Mouse (Mus musculus) urinary bladder, postnatal 14 days (tissue): Measurements from ENCODE around the gene Rps18.
"Not testable (repeated sequence)": the region's sequence is repeated elsewhere in the genome, so short reads cannot be mapped to it uniquely, and the experiment has no call there.

ENCODE experiments used
- DNase-seq: peaks from one replicate; pipeline ENCODE4 v3.0.0; 2021; ENCODE audit warnings: low spot score

Gene Rps18

DNA sequence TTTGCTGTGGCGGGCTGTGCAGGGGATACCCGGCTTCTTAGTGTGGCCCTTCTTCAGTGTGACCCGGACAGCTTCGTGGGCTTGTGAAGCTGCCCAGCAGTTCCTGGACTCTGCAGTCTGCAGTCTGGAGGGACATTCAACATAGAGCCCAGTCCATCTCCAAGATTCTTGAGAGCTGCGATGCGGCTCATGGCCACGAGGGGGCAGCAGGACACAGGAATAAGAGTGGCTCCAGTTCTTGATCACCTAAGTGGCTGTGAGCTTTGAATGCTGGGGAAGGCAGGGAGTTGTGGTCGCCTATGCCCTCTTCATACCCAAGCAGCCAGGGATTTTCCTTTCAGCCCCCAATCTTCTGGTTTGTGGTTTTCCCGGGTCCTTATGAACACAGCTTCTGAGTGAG, 12.7 kb upstream of the Rps18 start:
- DNase-seq, result peak; percentile 75

DNA sequence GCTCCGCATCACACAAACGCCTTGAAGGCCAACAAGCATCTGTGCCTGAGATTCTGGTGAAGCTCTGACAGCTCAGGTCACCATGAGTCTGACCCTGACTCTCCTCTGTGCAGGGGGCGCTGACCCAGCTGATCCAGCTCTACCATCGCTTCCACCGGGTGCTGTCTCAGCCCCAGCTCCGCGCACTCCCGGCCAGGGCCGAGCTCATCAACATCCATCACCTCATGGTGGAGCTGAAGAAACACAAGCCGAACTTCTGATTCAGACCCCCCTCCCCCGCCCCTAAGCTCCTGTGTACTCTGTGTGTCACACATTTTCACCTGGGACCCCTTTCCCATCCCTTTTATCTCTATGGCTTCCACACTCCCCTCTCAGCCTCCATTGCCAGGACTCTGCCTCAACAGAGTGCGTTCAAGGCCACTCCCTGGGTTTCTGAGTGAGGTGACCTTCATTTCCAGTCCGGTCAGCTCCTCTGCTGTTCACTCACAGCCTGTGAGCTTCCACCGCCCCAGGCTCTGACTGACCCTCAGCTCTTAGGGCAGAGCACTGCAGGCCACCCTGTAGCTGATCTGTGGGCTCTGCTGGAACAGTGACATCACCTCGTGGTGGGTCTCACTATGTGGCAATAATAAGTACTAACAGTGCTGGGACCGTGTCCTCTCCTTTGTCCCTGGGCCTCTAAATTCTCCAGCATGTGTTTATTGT, 10.2 kb upstream of the Rps18 start:
- no peak for DNase-seq

DNA sequence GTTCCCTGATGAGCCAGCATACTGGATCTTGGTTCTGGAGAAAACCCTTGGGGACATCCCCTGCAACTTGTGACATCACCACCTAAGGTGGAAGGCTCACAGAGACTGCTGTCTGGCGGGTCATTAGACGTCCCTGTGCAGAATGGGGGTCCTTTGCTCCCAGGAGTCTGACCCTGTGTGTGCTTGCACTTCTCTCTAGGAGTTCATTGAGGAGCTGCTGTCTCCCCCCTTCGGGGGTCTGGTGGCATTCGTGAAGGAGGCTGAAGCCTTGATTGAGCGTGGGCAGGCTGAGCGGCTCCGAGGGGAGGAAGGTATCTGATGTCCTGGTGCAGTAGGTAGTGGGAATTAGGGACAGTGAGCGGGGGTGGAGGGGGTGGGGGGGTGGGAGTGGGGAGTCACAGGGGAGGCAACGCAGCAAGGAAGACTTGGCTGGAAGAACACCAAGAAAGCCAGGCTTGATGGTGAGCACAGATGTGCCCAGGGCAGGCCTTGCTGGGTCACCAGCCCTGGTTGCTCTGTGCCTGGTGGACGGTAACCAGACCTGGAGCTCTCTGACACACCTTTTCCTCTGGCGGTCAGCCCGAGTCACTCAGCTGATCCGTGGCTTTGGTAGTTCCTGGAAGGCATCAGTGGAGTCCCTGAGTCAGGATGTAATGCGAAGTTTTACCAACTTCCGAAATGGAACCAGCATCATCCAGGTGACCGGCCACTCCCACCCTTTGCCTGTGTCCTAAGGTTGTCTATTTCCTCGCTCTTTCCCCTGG, 9.5 kb upstream of the Rps18 start:
- DNase-seq, result no peak

DNA sequence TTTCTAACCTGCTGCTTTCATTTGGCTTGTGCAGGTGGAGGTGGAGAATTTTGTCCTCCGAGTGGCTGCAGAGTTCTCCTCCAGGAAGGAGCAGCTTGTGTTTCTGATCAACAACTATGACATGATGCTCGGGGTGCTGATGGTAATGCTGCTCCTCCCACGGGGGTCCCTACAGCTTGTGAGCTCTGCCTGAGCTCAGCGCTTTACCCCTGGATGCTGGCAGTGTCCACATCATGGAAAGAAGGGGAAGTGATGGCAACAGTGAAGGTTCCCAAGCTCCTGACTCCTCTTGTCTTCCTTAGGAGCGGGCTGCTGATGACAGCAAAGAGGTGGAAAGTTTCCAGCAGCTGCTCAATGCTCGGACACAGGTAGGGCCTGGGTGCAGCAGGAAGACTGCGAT, 7.1 kb upstream of the Rps18 start:
- DNase-seq, result no peak

DNA sequence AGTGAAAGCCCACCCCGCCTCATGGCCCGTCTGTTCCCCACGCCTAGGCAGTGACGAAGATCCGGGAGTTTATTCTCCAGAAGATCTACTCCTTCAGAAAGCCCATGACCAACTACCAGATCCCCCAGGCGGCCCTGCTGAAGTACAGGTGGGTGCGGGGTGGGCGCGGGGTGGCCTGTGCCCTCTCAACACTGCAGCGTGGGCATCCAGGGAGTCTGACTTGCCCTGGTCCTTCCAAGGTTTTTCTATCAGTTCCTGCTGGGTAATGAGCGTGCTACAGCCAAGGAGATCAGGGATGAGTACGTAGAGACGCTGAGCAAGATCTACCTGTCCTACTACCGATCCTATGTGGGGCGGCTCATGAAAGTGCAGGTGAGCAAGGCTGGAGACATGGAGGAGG, 4.1 kb upstream of the Rps18 start:
- no peak for DNase-seq

DNA sequence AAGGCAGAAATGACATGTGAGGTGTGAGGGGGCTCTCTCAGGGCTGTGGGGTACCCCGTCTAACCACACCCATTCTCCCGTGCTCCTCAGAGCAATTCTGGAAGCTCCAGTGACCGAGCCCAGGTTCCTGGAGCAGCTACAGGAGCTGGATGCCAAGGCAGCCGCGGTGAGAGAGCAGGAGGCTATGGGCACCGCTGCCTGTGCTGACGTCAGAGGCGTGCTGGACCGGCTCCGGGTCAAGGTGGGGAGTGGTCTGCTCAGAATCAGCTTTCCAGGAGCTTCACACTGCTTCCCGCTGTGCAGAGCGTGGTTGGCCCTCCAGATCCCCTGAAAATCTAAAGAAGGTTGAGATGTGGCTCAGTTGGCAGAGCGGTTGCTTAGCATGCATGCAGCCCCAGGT, 3.3 kb upstream of the Rps18 start:
- no peak for DNase-seq

DNA sequence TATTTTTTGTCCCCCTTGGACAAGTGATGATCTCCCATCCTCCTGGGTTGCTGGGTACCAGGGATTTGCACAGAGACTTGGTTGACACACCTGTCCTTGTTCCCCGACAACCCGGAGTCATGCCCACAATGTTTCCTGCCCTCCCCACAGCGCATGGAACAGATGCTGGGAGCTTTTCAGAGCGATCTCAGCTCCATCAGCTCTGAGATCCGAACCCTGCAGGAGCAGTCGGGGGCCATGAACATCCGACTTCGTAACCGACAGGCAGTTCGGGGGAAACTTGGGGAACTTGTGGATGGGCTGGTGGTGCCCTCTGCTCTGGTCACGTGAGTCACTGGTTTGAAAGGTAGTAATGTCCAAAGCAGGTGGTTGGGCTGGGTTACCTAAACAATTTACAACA, 2.6 kb upstream of the Rps18 start:
- no peak for DNase-seq

DNA sequence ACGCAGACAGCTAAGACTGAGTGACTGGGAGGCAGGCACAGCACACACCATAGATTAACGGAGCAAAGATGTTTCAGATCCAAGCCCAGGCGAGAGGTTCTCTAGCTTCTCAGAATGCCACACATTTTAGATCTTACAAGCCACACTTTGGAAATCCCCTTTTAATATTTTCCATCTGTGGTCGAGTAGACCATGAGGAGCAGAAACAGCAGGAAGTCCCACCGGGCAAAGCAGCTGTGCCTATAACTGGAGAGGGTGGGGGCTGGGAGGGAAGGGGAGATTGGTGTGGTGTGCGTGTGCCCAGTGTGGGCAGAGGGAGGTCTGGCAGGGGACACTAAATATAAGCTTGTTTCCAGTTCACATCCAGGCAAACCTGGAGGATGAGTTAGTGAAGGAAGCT, 1.7 kb upstream of the Rps18 start:
- DNase-seq, result no peak

DNA sequence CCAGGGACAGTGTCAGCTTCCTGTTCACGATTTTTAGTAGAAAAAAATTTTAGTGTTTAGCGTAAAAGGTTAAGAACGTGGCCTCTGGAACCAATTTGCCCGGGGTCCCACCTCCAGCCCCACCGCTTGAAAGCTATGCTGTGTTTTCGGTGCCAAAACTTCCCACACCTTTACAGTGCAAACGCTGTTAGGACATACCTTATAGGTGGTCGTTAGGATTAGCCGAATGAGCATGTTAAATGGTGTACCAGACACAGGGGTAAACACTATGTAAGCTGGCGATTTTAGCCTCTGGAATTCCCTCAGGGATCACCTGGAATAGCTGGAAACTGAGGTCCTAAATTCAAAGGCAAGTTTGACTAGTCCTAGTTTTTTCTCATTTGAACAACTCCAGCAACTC, 535 bp upstream of the Rps18 start:
- DNase-seq, result no peak

DNA sequence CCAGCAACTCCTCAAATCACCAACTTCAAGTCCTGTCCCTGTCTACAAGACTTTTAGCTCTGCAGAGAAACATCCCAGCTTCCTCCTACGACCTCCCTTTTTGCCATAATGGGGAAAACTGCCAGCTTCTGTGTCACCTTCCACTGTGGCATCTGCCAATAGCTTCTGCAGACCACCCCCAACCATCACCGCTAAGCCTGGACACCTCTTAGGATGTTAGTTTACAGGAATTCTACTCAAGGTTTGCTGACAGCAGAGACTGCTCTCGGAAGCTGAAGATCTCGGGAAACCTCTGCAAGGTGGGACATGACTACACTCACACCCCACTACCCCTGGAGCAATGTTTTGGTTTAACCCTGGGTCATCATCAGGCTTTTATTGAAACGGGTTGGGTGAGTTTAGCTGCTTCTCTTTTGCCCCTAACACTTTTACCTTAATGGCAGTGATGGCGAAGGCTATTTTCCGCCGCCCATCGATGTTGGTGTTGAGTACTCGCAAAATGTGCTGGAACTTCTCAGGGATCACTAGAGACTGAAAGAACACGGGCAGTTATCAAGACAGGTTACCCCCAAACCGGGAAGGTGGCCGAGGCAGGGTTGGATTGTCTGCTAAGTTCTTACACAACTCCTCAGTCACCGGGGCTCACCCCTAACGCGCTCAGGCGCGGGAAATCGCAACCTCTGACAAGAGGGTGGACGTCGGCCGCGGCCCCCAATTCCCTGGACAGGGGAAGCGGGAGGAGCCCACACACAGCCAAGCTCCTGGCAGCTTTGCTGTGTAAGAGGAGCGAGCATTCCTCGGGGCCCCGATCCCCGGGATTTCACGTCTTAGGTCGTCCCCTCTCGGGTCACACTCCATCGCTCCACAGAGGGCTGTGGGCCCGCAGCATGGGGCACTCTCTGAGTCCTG, 901 bp downstream of the Rps18 start:
- DNase-seq, result no peak

DNA sequence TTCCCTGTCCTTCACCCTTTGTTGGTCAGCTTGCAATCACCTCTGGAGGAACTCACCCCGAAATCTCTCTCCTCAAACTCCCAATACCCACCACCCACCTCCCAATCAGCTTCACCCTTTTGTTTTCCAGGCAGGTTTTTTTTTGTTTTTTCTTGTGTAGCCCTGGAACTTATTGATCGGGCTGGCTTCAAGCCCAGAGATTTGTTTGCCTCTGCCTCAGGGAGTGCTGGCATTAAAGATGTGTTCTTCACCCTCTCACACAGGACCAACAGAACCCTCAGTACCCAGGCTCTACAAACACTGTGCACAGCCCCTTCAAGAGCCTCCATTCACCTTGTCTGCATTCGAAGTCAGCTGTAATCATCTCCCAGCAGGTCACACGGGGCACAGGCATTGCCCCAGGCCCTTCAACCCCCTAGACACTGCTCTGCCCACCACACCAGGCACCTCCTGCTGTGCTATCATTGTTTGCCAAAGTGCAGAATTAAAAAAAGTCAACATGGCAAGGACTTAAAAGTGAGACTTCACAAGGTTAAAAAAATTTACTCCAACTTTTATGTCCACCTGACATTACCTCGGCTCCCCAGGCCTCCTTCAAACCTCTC, 1.7 kb downstream of the Rps18 start:
- no peak for DNase-seq

DNA sequence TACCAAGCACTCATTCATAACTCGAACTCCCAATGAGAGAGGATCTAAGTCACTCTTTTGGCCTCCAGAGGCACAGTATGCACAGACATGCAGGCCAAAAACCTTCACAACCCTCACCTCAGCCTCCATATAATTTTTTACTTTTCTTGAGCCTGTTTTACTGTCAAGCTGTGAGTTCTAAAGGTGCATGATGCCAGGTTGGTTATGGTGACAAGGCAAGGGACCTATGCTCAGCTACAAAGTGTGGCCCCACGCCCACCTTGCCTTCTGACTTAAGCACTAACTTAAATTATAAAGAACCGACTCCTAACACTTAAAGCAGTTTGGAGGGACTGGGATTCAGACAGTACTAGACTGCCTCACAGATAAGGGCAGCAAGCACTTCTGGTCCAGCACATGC, 2.5 kb downstream of the Rps18 start:
- DNase-seq, result no peak

DNA sequence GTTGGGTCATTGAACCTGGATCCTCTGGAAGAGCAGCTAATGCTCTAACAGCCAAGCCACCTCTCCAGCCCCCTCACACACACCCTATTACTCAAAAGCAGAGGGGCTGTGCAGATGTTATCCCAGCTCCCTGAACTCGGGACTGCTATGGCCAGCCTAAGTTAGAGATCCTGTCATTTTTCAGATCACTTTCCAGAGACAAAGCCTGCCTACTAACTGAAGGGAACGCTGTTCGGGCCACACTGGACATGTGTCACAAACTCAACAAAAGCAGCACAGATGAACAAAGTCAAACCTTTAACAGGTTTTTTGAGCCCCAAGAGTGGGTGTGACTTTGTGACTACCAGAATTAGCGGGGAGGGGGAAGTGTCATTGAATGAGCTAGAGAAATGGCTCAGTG, 2.9 kb downstream of the Rps18 start:
- DNase-seq, result no peak

DNA sequence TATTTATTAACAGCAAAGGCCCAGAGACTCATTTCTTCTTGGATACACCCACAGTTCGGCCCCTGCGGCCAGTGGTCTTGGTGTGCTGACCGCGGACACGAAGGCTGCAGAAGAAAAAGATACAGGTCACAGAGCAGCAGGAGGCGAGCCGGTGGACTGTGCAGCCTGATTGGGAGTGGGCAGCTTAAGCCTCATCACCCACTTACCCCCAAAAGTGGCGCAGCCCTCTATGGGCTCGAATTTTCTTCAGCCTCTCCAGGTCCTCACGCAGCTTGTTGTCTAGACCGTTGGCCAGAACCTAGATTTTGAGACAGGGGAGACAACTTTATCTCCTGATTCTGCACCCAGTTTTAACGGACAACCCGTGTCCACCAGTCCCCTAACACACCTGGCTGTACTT, 3.8 kb downstream of the Rps18 start:
- not testable (repeated sequence) for DNase-seq

DNA sequence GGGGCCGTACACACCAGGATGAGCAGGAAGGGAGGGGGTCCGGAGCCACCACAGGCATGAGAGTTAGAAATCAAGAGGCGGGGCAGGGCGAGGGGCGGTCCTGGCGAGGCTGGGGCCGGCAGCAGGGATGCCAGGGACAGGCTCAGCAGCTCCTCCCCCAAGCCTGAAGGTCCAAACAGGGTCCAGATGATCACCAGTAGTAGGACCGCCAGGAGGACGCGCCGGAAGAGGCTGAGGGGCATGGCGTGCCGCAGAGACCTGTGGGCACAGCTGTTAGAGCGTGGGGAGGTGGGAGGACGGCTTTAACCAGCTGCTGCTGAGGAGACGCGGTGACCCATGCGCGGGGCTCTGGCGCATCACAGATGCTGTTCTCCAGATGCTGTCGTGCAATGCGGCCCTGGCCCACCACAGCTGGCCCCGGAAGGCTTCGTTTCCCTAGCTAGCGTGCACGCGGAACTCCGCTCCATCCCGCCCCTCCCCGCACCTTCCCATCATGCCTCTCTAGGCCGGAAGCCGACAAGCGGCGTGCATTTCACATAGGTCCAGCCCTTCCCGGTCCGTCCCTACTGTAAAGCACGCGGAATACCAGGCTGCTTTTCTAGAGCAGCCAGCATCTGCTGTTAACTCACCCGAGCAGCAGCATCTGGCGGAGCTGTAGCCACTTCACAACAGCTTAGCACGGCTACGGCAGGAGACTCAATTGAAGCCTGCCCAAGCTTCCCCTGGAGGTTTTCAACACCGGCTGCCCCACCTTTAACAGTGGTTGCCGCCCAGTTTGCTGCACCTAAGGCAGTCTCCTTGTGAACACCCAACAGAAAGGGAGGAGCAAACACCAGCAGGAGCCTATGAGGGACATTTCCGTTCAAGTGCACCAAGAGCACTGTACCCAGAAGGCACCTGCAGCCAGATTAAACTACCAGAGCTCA, 4.5 kb downstream of the Rps18 start, which contains the start of gene B3galt4:
Gene B3galt4 (minus strand): TSS at position 468 of the 926 bp plus-strand sequence.
- DNase-seq, result peak; percentile 83

DNA sequence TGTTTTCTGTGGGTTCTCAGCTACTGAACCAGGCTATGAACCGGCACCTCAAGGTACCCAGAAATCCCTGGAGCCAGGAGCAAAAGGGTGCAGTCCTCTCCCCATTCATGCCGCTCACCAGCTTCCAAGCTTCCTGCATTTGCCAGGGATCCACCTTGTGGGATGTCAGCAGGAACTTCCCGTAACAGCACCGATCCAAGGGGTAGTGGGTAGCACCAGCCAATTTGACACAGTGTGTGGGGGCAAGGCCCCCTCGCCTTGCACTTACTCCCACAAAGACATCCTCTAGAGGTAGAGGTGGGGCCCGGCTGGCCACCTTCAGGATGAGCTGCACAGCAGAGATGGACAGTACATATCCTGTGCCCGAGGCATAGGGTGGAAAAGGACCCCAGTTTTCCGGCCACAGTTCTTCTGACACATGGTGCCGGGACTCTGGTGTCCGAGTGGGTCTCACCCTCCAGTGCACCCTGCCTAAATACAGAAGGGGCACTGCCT, 5.6 kb downstream of the Rps18 start:
- no peak for DNase-seq

DNA sequence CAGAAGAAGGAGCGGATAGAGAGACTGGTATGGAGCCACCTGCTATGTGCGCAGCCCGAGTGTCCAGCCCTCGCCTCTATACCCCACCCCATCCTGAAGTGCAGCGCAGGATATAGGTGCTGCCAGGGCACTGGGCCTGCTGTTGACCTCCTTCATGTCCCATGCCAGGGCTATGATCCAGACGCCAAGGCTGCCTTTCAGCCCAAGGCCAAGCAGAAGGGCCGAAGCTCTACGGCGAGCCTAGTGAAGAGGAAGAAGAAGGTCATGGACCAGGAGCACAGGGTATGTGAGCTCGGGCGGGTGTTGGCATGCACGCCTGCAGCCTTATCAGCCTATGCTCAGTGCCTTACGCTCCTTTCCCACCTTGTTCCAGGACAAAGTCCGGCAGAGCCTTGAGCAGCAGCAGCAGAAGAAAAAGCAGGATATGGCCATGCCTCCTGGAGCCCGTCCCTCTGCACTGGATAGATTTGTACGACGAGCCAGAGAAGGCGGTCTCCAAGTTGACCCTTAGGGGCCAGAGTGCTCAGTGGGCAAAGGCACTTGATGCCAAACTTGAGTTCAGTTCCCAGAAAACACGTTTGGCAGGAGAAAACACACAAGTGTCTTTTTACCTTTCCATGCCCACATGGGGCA, 6.8 kb downstream of the Rps18 start:
- no peak for DNase-seq

DNA sequence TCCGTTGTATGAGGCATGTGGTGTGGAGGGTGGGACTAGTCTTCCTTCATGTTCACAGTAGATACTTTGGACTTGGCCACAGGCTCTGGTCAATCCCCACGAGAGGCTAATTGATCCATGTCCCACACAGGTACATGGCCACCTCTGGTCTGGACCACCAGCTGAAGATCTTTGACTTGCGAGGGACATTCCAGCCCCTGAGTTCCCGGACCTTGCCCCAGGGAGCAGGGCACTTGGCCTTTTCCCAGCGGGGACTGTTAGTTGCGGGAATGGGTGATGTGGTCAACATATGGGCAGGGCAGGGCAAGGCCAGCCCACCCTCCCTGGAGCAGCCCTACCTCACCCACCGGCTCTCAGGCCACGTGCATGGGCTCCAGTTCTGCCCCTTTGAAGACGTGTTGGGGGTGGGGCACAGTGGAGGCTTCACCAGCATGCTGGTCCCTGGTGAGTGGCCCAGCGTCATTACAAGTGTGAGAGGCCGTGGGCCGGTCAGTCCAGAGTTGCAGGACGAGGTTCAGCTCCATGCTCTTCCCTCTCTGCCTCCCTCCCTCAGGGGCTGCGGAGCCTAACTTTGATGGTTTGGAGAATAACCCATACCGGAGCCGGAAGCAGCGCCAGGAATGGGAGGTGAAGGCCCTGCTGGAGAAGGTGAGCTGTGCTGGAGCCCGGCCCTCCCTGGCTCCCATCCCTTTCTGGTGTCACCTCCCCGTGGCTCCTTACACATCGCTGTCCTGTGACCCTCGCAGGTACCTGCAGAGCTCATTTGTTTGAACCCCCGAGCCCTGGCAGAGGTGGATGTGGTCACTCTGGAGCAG, 7.5 kb downstream of the Rps18 start:
- no peak for DNase-seq

DNA sequence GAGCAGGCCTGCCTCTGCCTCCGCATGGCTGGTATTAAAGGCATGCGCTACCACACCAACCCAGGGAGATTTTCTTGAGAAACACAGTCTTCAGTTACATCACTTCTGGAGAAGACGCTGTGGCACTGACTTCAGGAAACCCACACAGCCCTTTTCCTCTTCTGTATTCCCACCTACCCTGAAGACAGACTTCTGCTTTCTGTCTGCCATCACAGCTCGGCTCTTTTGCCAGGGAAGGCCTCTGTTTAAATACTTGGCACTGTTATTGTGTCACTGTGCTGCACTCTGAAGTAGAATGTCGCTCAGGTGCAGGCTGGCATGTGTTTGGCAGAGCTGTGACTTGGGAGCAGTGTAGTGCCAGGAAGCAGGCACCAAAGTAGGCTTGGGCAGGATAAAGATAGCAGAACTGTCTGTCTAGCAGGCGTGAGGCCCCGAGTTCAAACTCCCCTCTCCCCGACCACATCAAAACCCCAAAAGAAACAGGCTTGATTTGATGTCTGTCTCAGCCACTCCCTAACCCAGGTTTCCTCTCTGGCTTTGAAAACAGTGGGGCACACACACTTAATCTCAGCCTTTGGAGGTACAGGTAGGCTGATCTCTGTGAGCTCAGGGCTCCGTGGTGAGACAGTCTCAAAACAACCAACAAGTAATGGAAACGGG, 8.2 kb downstream of the Rps18 start:
- no peak for DNase-seq
